Mouse (Mus musculus): ENCODE results near the gene Mdm4. TPM values are rescaled to one million over a fixed set of nuclear protein-coding genes. Genes with fewer than 3 reads are reported as not detected.

Gene Mdm4
- polyA plus RNA-seq, 1 experiment from 2014 or later, result 35.9 TPM

DNA sequence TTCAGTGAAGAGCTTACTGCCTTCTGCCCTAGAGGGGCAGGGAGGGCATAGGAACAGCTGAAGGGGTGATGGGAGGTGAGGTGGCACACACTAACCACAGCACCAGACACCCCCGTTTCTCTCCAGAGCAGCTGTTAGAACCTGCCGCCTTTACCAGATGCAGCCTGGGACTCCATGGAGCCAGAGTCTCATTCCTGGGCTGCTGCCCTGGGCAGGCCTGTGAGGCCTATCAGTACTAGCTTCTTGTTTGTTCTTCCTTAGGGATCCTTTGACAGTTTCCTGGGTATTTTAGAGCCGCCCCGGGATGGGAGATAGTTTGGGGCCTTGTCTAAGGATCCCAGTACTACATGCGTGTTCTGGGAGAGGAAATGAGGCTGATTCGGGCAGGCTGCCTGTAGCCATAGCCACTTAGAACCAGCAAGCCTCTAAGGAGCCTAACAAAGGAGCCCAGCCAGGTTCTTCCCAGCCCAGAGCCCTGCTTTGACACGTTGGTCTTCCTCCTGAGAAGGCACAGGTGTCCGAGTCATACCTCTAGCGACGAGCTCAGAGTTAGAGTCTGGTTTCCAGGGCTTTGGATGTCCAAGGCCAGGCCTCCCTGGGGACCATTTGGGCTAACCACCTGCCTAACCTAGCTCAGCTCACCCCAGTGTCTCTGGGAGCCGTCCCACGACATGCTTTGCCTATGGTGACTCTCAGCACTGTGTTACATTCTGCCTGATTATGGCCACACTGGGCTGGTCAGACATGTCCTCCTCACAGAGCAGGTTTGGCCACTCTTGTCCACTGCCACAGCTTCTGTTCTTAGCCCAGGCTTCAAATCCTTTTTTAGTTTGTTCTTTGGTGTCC is 39.1 kb upstream of the Mdm4 start:
- no peak overlapping the region for H3K4me2 ChIP-seq
- H3K27me3 ChIP-seq, result no peaks in the 10 kb centered on the region
- peak; percentile 4; the same call in 1 of the 2 replicates for ATAC-seq (ENCODE audit: low FRiP score, low read depth)
- H3K27ac ChIP-seq (replicated peaks), result peak overlapping the region; percentile 56
- WGBS, result 79% methylated on average over 12 of the region's 12 CpGs
- H3K36me3 ChIP-seq, result peaks cover 19% of the 10 kb centered on the region; the same call in 1 of the 2 replicates
- no peaks in the 10 kb centered on the region for H3K9me3 ChIP-seq
- peaks cover 49% of the 10 kb centered on the region for H3K4me1 ChIP-seq (replicated peaks)
- no peak overlapping the region for H3K4me3 ChIP-seq
- no peak overlapping the region for H3K9ac ChIP-seq

GRCm38 (mm10) chr1:133068669-133069274 is 38.4 kb upstream of the Mdm4 start:
- ATAC-seq (ENCODE audit: low FRiP score, low read depth), result peak; percentile 43
- H3K9me3 ChIP-seq, result no peaks in the 10 kb centered on the region
- 66% methylated on average over 15 of the region's 15 CpGs for WGBS
- no peak overlapping the region for H3K4me2 ChIP-seq
- H3K4me1 ChIP-seq (replicated peaks), result peaks cover 49% of the 10 kb centered on the region
- H3K9ac ChIP-seq, result 0 out of 2 replicates have a peak overlapping the region, but pooled peaks have one; percentile 3
- H3K36me3 ChIP-seq, result peaks cover 19% of the 10 kb centered on the region; the same call in 1 of the 2 replicates
- H3K27ac ChIP-seq (replicated peaks), result peak overlapping the region; percentile 56
- H3K4me3 ChIP-seq, result no peak overlapping the region
- no peaks in the 10 kb centered on the region for H3K27me3 ChIP-seq

GRCm38 (mm10) chr1:133068268-133068667 is 37.9 kb upstream of the Mdm4 start:
- no peak overlapping the region for H3K4me3 ChIP-seq
- peaks cover 45% of the 10 kb centered on the region for H3K4me1 ChIP-seq (replicated peaks)
- H3K36me3 ChIP-seq, result peaks cover 19% of the 10 kb centered on the region; the same call in 1 of the 2 replicates
- H3K27ac ChIP-seq (replicated peaks), result peak overlapping the region; percentile 56
- H3K9me3 ChIP-seq, result no peaks in the 10 kb centered on the region
- H3K9ac ChIP-seq, result no peak overlapping the region
- no peak for ATAC-seq (ENCODE audit: low FRiP score, low read depth)
- no peaks in the 10 kb centered on the region for H3K27me3 ChIP-seq
- 62% methylated on average over 5 of the region's 5 CpGs for WGBS
- H3K4me2 ChIP-seq, result no peak overlapping the region

GRCm38 (mm10) chr1:133063164-133063563 is 32.8 kb upstream of the Mdm4 start:
- Histone ChIP-seq H3K4me2 (no peak overlapping the region), H3K27ac (replicated peaks) (no peak overlapping the region), H3K9ac (no peak overlapping the region), H3K9me3 (no peaks in the 10 kb centered on the region), H3K4me3 (no peak overlapping the region), H3K4me1 (replicated peaks) (peaks cover 6% of the 10 kb centered on the region), H3K36me3 (peaks cover 17% of the 10 kb centered on the region; the same call in 1 of the 2 replicates), H3K27me3 (no peaks in the 10 kb centered on the region)
- no peak for ATAC-seq (ENCODE audit: low FRiP score, low read depth)
- WGBS, result 88% methylated on average over 6 of the region's 6 CpGs

DNA sequence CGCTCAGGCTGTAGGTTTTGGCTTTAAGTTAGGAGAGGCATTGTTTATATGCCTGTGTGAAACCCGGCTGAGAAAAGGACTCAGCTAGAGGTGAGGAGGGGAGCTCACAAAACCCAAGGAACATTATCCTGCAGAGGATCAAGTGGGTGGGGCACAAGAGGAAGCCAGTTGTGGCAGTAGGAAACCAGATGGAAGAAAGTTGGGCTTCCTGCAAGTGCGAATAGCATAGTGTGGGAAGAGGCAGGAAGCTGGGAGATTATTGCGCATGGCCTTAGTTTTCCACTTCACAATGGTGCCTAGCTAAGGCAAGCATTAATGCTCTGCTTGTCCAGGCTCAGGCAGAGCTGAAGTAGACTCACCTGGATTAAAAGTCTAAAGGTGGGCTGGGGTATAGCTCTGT is 30.3 kb upstream of the Mdm4 start:
- H3K4me2 ChIP-seq, result no peak overlapping the region
- peaks cover 13% of the 10 kb centered on the region for H3K4me1 ChIP-seq (replicated peaks)
- H3K9me3 ChIP-seq, result no peaks in the 10 kb centered on the region
- H3K9ac ChIP-seq, result no peak overlapping the region
- ATAC-seq (ENCODE audit: low FRiP score, low read depth), result no peak
- 78% methylated on average over 4 of the region's 4 CpGs for WGBS
- H3K4me3 ChIP-seq, result no peak overlapping the region
- H3K27me3 ChIP-seq, result no peaks in the 10 kb centered on the region
- H3K36me3 ChIP-seq, result peaks cover 2% of the 10 kb centered on the region; the same call in 1 of the 2 replicates
- H3K27ac ChIP-seq (replicated peaks), result no peak overlapping the region

- Histone ChIP-seq H3K4me2 (no peak overlapping the region), H3K27ac (replicated peaks) (no peak overlapping the region), H3K27me3 (no peaks in the 10 kb centered on the region), H3K9me3 (no peaks in the 10 kb centered on the region), H3K36me3 (peaks cover 2% of the 10 kb centered on the region; the same call in 1 of the 2 replicates), H3K4me1 (replicated peaks) (peaks cover 17% of the 10 kb centered on the region), H3K9ac (no peak overlapping the region), H3K4me3 (no peak overlapping the region)
- ATAC-seq (ENCODE audit: low FRiP score, low read depth), result no peak
- WGBS, result 55% methylated on average over 2 of the region's 2 CpGs
Measured at GRCm38 (mm10) chr1:133059592-133059991, 29.2 kb upstream of the Mdm4 start.

GRCm38 (mm10) chr1:133057345-133058034 is 27.1 kb upstream of the Mdm4 start:
- H3K4me2 ChIP-seq, result no peak overlapping the region
- peaks cover 26% of the 10 kb centered on the region for H3K4me1 ChIP-seq (replicated peaks)
- H3K4me3 ChIP-seq, result no peak overlapping the region
- ATAC-seq (ENCODE audit: low FRiP score, low read depth), result no peak
- no peak overlapping the region for H3K27ac ChIP-seq (replicated peaks)
- no peaks in the 10 kb centered on the region for H3K27me3 ChIP-seq
- WGBS, result 61% methylated on average over 7 of the region's 7 CpGs
- peaks cover 2% of the 10 kb centered on the region; the same call in 1 of the 2 replicates for H3K36me3 ChIP-seq
- no peaks in the 10 kb centered on the region for H3K9me3 ChIP-seq
- H3K9ac ChIP-seq, result no peak overlapping the region

DNA sequence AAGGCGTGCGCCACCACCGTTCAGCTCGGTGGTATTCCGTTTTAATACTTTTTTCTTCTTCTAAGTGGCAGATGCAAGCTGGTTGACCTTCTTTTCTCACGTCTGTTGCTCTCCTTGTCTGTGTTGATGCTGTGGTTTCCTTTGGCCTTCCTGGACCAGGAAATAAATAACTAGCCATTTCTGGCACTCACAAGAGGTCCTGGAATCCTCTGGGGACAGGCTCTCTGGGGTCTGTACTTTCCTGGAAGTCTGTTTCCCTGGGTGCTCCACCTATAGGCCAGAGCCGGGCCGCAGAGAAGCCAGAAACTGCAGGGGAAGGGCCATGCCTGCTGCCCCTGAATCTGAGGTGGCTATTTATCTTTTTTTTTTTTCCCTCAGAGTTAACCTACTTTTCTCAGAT is 24.0 kb upstream of the Mdm4 start:
- Histone ChIP-seq H3K4me2 (no peak overlapping the region), H3K9me3 (no peaks in the 10 kb centered on the region), H3K27ac (replicated peaks) (no peak overlapping the region), H3K27me3 (no peaks in the 10 kb centered on the region), H3K4me1 (replicated peaks) (peaks cover 47% of the 10 kb centered on the region), H3K36me3 (no peaks in the 10 kb centered on the region), H3K4me3 (no peak overlapping the region), H3K9ac (no peak overlapping the region)
- no peak for ATAC-seq (ENCODE audit: low FRiP score, low read depth)
- 74% methylated on average over 8 of the region's 8 CpGs for WGBS

DNA sequence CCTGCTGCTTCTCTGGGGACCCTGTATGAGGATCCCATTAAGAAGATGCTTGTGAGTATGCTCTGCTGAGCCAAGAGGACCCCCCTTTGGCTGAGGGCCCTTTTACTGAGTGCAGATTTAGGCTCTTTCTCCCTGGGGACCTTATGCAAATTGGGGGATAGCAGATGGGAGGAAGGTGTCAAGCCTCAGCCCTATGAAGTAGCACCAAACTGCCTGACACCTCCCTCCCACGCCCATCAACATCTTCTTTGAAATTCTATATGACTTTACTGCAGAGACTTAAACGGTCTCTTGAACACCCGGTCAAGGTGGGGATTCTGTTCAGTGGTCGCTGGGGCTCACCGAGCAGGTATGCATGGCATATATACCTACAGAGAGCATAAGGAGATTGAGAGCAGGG is 22.7 kb upstream of the Mdm4 start:
- Histone ChIP-seq H3K4me2 (no peak overlapping the region), H3K27ac (replicated peaks) (no peak overlapping the region), H3K9me3 (no peaks in the 10 kb centered on the region), H3K4me3 (no peak overlapping the region), H3K4me1 (replicated peaks) (peaks cover 55% of the 10 kb centered on the region), H3K9ac (no peak overlapping the region), H3K27me3 (no peaks in the 10 kb centered on the region), H3K36me3 (no peaks in the 10 kb centered on the region)
- no peak for ATAC-seq (ENCODE audit: low FRiP score, low read depth)
- WGBS, result 70% methylated on average over 5 of the region's 5 CpGs

- H3K4me3 ChIP-seq, result no peak overlapping the region
Measured at GRCm38 (mm10) chr1:133051829-133052228, 21.5 kb upstream of the Mdm4 start.

GRCm38 (mm10) chr1:133050001-133050431 is 19.7 kb upstream of the Mdm4 start:
- no peak for ATAC-seq (ENCODE audit: low FRiP score, low read depth)
- H3K4me3 ChIP-seq, result no peak overlapping the region
- H3K9me3 ChIP-seq, result no peaks in the 10 kb centered on the region
- H3K27ac ChIP-seq (replicated peaks), result no peak overlapping the region
- no peaks in the 10 kb centered on the region for H3K27me3 ChIP-seq
- H3K4me1 ChIP-seq (replicated peaks), result peaks cover 61% of the 10 kb centered on the region
- WGBS, result 30% methylated on average over 11 of the region's 11 CpGs
- H3K4me2 ChIP-seq, result no peak overlapping the region
- H3K36me3 ChIP-seq, result no peaks in the 10 kb centered on the region
- H3K9ac ChIP-seq, result no peak overlapping the region

More at GRCm38 (mm10) chr1:133051829-133052228, 21.5 kb upstream of the Mdm4 start:
- Histone ChIP-seq H3K27me3 (no peaks in the 10 kb centered on the region), H3K4me2 (no peak overlapping the region), H3K36me3 (no peaks in the 10 kb centered on the region), H3K9ac (no peak overlapping the region), H3K9me3 (no peaks in the 10 kb centered on the region), H3K4me1 (replicated peaks) (peaks cover 59% of the 10 kb centered on the region), H3K27ac (replicated peaks) (no peak overlapping the region)
- ATAC-seq (ENCODE audit: low FRiP score, low read depth), result no peak
- 91% methylated on average over 2 of the region's 2 CpGs for WGBS

GRCm38 (mm10) chr1:133048690-133049089 is 18.3 kb upstream of the Mdm4 start:
- WGBS, result 16% methylated on average over 2 of the region's 2 CpGs
- H3K27me3 ChIP-seq, result no peaks in the 10 kb centered on the region
- H3K4me3 ChIP-seq, result no peak overlapping the region; the same call in 1 of the 2 replicates
- H3K36me3 ChIP-seq, result no peaks in the 10 kb centered on the region
- H3K4me2 ChIP-seq, result peak overlapping the region; percentile 59
- ATAC-seq (ENCODE audit: low FRiP score, low read depth), result no peak
- H3K9ac ChIP-seq, result no peak overlapping the region
- H3K4me1 ChIP-seq (replicated peaks), result peaks cover 58% of the 10 kb centered on the region
- H3K9me3 ChIP-seq, result no peaks in the 10 kb centered on the region
- no peak overlapping the region for H3K27ac ChIP-seq (replicated peaks)
